Mouse (Mus musculus) Muller cell, postnatal 12 days (primary cell): Measurements from ENCODE around the gene Znrf1.

Source experiments
- DNase-seq: peaks from one replicate; pipeline ENCODE4 v3.0.0-alpha.2; 2015; ENCODE audit errors: inconsistent ontology term

Znrf1 gene

DNA sequence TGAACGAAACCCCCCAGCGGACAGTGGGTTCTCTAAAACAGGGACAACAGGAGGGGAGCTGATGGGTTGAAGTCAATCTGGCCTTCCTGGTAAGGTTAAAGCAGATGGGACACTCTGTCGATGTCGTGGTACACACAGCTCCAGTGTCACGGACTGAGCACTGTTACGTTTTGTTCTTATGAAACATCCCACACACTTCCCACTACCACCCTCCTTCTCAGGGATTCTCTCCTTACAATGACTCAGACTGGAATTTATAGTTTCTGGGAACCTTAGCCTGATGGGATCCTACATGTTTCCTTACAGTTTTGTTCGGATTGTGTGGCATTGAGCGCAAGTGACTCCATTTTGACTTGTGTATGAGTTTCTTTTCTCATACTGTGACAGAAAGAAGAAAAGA lies 95.7 kb downstream of the Znrf1 start:
- no peak for DNase-seq

- DNase-seq, result no peak
These were observed 97.1 kb downstream of the Znrf1 start for GRCm38 (mm10) chr8:111632976-111633375.

DNA sequence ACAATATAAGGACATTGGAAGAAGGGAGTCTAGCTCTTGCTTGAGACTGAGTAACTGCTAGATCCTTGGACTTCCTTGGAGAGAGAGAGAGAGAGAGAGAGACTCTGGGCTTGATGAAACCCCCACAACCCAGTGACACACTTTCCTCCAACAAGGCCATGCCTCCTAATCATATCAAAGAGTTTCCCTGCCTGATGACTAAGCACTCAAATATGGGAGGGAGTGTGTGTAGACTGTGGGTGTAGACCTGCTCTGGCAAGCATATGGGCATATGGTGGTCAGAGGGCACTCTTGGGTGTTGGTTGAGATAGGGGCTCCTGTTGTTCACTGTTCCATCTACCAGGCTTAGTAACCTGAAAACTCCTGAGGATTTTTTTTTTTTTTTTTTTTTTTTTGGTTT lies 102.2 kb downstream of the Znrf1 start:
- DNase-seq, result no peak

- DNase-seq, result no peak
These were observed 105.2 kb downstream of the Znrf1 start for GRCm38 (mm10) chr8:111641064-111641463.

DNA sequence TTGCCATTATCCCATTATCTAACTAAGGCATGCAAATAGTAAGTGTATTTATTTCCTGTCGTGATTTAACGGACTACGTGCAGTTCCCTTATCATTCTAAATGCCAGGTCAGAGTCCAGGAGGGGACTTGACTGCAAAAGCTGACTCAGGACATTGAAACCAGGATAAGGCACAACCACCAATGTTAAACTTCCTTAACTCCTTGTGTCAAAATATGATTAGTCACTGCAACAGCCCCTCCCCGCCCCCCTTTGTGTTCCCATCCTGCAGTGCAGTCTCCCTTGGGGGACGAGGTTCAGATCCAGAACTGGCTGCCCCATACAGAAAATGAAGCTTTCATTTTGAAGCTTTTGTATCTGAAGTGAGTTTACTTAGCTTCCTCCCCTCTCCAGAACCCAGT lies 106.6 kb downstream of the Znrf1 start:
- no peak for DNase-seq

DNA sequence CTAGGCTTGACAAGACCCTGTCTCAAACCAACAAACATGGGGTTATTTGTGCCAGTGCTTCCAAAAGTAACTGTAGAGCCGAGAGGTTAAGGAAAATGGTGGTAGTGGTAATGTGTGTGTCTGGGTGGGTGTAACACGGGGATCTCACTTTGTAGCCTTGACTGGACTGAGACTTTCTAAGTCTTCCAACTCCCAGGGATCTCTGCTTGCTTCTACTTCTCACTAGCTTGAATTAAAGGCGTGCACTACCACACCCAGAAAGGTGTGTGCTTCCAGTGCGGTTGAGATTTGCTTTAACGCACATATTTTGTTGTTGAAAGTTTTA lies 107.0 kb downstream of the Znrf1 start:
- no peak for DNase-seq

DNA sequence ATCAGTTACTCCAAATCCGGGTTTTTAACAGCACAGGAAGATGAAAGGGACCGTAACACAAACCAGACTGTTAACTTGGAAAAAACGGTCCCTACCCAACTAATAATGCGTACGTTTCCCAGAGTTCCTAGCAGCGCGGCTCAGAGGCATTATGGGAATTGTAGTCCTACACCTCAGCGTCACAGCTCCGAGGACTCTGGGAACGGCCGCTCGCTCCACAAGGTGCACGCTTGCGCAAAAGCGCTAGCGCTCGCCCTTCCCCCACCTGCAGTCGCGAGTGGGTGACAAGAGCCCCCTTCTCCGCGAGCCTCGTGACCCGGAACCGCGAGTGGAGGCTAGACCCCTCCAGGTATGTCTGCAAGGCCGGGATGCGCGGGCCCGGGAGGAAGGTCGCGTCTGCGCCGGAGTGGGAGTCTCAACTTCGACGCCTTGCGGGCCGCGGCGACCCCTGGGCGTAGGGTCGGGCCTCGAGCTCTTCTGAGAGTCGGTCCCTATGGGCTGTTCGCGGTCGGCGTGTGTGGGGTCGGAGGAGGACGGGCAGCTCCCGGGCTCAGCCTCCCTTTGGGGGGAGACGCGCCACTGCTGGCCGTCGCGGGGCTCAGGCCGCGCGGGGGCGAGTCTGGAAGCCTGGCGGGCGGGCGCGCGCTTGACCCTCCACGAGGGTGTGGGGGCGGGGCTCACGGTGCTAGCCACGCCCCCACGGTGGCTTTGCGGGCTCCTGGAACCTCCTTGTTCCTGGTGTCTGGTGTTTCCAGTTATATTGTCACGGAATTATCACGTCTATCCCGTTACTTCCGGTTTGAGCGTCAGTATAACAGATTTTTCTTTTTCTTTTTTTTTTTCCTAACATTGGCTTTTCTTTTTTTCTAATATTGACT lies 107.6 kb downstream of the Znrf1 start, which contains the start of gene Zfp1:
Gene Zfp1, plus strand, starts transcription at position 138 of the 878 bp plus-strand sequence.
- peak; percentile 96 for DNase-seq

- peak; percentile 73 for DNase-seq
These were observed 108.6 kb downstream of the Znrf1 start for GRCm38 (mm10) chr8:111644286-111645051.

GRCm38 (mm10) chr8:111645715-111646114 lies 109.8 kb downstream of the Znrf1 start:
- no peak for DNase-seq

GRCm38 (mm10) chr8:111648834-111649233 lies 112.9 kb downstream of the Znrf1 start:
- DNase-seq, result no peak

GRCm38 (mm10) chr8:111650651-111651050 lies 114.8 kb downstream of the Znrf1 start:
- DNase-seq, result no peak

DNA sequence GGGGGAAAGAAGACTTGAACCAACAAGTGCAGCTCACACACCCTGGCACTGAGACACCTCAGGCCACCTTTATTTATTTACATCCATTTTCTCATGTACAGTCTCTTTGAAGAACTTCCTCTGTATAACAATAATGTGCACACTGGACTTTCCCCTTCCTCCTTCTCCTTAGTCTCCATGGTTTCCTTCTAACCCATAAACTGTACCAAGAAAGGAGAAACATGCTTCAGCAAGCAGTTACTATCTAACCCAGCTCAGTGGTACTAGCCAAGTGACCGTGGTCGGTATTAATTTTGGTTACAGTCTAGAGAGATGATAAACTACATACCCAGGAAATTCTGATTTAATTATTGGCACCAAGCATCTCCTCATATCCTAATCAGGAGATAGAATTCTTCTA lies 117.6 kb downstream of the Znrf1 start:
- DNase-seq, result no peak

DNA sequence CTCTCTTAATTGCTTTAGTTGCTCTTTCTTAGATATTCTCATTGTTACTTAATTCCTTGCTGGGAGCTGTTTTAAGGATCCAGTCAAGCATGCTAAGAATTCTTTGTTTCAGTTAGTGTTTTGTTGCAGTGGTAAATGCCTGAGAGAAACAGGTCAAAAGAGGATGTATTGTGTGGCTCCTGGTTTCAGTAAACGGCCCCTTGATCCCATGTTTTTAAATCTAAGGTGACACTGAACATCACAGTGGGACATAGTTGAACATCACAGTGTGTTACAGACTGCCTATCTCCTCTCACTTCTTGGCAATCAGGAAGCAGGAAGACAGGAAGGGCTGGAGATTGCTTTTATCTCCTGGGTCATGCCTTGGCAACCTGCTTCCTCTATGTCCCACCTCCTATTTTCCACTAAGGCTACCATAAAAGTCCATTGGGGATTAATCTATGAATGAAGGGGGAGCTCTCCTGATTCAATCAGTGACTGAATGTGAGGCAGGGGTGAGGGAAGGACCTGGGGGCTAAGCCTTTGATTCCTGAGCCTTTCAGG lies 121.5 kb downstream of the Znrf1 start:
- no peak for DNase-seq

DNA sequence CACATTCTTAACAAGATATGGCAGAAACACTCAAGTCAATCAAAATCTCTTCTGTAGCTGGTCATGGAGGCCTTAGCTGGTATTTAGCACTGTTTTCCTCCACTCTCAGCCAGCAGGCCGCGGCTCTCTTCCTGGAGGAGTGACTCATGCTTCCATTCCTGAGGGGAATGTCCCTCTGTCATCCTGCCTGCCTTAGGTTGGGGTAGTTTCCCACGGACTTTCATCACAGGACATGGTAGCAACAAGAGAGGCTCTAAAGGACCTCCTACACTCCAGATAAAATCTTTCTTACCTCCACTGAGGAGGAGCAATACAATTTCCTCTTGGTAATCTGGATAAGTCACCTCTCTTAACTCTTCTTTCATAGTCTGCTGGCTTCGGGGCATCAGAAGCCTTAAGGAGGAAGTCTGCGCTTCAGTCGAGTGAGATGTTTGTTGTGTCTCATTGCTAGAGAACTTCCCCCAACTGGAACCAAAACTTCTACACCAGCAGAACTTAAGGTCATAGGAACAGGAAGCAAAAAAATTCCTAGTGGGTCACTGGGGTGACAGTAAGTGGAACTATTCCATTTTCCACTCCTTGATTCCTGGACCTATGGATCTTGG lies 123.0 kb downstream of the Znrf1 start:
- DNase-seq, result peak; percentile 69

DNA sequence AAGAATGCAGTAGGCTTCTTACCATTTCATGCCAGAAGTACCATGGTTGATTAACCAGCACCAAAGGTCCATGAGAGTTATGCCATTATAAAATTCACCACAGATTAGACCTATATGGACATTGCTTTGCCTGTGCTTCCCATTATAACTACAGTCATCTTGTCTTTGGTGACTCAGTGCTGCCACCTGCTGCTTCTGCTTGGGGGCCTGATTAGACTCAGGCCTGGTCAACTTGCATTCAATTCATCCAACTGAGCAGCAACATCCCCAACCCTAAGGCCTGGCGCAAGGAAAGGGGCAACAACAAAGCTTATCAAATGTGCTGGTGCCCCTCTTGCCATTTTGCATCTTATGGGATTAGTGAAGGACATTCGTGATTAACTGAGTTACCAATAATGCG lies 126.6 kb downstream of the Znrf1 start:
- peak; percentile 51 for DNase-seq

GRCm38 (mm10) chr8:111666751-111667150 lies 130.9 kb downstream of the Znrf1 start:
- DNase-seq, result peak; percentile 39
